Mouse (Mus musculus): Measurements from ENCODE around the gene Spsb3.

Spsb3 gene

DNA sequence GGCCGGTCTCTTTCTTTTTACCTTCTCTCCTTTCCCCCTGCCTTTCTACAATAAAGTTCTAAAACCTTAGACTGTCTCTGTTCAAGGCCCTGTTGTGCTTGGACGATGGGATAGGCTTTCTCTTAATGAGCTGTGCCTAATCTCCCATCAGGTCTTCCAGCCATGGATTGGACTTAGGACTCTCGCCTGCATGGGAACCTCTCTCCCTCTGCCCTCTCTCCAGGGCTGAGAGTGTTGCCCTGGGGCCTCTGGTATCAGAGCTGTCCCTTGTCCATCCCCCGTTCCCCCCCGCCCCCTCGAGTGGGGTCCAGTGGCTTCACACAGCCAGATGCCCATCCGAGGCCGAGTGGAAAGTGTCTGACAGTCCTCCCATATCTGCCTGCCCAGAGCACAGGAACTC, 11.5 kb upstream of the Spsb3 start:
- DNase-seq, result no peak

DNA sequence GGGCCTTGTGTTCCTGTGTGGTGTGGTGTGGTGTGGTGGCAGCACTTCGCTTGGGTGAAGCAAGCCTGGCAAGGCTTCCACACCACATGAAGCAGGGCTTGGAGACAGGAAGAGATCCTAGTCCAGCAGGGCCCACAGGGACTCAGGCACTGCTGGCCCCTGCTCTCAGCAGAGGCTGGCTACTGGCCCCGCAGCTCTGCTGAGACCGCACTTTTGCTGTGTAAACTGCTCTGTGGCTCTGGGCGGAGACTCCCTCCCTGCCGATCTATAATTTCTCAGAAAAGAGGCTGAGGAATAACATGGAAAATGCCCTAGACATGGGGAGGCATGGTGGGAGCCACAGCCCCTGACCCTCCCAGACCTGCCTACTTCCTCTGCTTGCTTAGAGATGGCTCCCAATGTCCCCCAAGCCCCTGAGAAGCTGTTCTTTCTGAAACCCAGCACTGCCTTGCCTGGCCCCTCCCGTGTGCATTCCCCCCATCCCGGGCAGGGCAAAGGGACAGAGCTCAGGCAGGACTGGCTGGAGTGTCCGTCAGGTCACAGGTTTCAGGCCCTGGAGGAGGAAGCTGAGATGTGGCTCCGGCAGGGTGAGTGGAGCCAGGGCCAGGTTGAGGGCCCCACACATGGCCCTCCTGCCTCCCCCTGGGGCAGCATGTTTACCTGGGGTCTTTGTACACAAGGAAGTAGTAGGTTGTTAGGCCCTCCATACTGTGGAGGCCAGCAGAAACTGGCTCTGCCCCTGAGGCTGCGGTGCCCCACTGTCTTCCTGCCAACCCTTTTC, 8.9 kb upstream of the Spsb3 start:
- DNase-seq, result no peak

DNA sequence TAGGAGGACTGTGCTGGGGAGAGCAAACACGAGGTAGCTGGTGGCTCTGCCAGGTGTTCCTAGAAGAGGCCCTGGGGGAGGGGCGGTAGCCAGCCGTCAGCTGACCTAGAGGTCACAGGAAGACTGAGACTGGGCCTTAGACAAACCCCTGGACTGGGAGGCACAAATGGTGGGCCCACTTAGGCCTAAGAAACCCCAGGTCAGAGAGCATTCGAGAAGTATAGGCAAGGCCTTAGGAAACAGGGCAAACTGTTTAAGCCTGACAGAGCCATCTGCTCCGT, 8.4 kb upstream of the Spsb3 start:
- peak; percentile 57 for DNase-seq

DNA sequence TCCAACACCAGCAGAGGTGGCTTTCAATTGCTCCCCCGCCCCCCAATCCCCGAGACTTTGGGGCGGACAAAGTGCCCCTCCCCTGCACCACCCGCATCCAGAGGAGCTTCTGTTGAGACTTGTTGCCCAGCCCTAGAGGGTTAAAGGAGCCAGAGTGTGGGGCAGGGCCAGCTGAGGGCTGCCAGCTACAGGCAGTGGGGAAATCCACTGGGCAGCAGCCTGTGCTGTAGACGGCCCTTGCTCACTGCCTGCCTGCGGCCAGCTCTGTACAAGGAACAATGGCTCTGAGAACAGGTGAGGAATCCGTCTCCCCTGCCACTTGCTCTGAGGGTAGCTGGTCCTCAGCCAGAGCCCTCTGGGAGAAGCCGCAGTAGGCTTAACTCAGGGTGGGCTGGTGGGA, 7.9 kb upstream of the Spsb3 start:
- no peak for DNase-seq

DNA sequence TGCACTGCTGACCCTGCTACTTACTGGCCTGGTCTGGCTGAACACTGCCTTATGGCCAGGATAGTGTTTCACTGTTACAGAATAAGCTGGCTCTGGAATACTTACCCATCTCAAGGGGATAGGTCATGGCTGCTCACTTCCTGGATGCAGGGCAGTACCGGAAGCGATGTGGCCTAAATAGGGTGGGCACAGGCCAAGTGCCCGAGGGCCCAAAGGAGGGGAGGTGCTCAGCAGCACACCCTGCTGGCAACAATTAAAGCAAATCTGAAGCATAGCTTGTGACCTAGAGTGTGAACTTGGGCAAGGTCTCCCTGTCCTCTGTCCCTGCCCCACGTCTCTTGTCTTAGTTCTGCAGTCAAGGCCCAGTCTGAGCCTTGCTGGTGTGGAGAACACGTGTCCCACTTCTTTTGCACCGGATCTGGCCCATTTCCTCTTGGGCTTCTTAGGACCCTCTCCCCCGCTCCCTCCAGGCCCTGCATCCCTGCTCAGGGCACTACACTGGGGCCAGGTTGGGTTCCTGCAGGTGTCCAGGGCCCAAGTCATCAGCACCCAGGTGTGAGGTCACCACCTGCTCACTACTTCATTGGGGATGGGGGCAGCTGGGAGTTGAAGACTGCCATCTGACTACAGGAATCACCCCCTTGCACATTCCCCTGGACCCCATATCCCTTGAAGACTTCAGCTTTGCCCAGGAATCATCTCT, 4.6 kb upstream of the Spsb3 start:
- DNase-seq, result peak; percentile 42

DNA sequence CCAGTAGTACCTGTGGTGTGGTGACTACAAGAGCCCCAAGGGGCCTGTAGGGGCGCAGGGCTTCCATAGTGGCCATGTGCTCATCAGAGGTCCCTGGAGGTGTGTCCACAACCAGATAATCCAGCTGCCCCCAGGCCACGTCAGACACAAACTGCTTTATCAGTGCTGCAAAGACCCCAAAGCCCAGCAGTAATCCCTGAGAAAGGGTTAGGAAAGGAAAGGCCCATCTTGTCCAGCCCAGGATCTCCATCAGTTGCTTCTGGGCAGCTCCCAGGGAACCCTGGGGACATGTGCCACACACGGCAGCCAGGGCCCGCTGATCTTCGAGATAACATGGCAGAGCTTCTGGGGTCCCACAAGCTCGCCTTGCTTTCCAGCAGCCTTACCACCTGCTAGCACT, 2.1 kb upstream of the Spsb3 start:
- no peak for DNase-seq

DNA sequence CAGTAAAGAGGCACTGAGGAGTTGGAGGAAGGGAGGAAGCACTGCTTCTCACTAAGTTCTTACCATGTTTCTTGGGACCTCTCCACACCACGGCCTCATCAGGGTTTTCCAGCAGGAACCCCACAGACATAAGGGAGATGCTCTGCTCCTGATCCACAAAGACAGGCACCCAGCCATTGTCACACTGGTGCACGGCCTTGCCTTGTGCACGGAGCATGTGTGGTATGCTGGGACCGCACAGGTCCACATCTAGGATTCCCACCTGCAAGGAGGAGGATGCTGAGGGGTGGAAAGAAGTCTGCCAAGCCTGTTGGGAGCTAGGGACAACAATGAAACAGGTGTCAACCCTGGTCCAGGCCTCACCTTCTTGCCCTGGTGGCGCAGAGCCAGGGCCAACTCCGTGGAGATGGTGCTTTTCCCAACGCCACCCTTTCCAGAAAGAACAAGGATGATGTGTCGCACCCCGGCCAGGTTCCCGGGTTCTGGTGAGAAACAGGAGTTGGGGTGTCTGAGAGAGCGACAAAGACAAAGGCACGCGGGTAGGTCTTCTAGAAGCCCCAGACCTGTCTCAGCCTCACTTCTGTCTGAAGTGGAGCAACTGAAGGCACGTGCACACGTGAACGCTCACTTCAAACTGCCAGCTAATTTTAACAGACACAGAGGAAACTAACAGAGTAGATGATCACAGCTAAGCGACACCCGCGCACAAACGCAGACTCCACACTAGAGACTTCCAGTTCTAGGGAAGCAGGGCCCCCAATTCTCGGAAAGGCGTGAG, 898 bp upstream of the Spsb3 start:
- DNase-seq, result no peak

DNA sequence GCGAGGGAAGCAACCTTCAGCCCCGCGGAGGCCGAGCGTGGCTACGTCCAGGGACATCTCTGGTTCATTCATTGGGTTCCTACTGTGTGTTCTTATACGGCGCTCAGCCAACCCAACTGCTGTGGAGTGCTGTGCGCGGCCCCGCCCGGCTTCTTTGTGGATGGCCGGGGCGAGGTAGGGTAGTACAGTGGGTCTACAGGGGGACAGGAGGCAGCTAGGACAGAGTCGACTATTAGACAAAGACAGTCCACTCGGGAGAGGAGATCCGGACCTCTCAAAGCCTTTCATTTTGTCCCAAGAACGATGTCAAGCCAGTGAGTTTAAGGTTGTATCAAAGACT, 459 bp downstream of the Spsb3 start:
- no peak for DNase-seq

DNA sequence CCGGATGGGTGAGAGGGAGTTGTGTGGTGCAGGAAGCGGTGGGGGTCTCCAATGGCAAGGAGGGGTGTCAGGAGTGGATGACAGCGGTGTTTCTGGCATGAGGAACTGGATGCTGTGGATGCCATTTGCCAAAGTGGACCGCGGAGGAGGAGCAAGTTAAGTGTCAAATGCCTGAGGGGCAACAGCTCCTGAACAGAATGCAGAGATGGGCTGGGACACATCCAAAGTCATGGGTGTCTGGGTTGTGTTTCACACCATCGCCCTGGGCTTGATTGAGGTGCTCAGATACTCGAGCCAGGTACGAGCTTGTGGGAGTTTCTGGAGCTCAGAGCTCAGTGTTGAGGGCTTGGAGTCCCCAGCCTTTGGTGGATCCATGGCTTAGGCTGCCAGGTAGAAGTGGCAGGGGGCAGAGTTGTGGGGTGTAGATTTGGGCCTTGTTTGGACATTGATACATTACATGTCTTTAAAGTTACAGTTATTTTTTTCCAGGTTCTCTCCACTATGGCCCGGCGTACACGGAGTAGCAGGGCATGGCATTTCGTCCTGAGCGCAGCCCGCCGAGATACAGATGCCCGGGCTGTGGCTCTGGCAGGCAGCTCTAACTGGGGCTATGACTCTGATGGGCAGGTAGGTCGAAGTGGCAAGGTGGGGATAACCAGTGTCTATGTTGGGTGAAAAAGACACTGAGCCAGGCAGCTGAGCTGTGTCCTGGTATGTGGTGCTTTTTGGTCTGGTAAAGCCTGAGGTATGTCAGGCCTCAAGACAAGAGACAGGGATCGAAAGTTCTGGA, 1.0 kb downstream of the Spsb3 start:
- no peak for DNase-seq

DNA sequence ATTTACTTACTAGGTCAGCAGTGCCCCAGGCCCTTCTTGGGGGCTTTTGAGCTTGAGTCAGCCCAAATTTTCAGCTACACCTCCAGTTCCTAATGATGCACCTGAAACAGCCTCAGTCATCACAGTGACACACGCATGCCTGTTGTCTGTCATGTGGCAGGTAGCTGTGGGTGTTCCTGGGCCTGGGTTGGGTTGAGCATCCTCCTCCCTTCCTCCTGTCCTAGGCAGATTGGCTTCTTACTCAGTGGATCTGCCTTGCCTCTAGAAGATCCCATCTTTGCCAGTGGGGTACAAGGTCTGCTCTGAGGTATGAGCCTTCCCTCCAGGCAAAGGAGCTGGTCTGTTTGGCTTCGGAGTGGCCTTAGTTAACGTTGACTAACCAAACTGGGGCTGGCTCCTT, 2.4 kb downstream of the Spsb3 start:
- DNase-seq, result no peak

DNA sequence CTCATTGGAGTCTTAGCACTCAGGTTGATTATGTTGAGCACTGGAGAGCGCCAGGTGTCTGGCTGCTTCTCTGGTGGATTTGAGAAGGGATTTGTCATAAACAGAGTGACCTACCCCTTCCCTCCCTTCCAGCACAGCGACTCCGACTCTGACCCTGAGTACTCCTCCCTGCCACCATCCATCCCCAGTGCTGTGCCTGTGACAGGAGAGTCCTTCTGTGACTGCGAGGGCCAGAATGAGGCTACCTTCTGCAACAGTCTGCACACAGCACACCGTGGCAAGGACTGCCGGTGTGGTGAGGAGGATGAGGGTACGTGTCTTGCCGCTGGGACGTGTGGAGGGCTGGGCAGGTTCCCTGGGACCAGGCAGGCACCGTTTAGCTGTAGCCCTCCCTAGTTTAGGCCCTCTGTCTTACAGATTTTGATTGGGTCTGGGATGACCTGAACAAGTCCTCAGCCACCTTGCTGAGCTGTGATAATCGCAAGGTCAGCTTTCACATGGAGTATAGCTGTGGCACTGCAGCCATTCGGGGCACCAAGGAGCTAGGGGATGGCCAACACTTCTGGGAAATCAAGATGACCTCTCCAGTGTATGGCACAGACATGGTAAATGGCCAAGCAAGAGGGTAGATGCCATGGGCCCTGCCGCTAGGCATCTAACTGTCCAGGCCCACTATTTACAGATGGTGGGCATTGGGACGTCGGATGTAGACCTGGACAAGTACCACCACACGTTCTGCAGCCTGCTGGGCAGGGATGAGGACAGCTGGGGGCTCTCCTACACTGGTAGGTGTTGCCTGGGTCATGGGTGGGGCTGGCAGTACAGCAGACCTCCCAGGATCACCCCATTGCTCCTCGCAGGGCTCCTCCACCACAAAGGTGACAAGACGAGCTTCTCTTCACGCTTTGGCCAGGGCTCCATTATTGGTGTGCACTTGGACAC, 4.0 kb downstream of the Spsb3 start:
- DNase-seq, result no peak

DNA sequence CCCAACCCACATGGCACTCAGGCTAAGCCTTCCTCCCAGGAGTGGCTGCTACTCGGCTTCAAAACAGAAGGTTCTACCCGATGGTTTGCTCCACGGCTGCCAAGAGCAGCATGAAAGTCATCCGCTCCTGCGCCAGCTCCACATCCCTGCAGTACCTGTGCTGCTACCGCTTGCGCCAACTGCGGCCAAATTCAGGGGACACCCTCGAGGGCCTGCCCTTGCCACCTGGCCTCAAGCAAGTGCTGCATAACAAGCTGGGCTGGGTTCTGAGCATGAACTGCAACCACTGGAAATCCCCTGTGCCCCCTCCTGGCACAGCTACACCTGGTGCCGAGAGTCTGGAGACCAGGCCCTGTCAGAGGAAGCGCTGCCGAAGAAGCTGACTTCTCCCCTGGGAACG, 4.9 kb downstream of the Spsb3 start:
- no peak for DNase-seq

DNA sequence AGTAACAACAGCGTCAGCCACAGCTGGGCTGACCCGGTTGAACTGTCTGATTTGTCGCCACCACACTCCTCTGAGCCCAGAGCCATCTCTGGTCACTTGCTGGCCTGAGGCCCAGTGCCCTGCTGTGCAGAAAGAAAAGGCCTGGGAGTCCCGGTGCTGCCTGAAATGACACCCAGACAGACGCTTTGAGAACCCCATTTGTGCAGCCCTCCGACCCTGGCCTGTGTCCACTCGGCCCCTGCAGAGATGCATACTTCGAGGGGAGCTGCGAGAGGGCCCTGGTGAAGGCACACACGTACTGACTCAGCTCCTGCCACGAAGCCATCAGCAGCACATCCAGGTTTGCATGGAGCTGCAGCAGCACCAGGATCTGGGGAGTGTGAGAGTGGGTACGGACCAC, 6.3 kb downstream of the Spsb3 start:
- no peak for DNase-seq

DNA sequence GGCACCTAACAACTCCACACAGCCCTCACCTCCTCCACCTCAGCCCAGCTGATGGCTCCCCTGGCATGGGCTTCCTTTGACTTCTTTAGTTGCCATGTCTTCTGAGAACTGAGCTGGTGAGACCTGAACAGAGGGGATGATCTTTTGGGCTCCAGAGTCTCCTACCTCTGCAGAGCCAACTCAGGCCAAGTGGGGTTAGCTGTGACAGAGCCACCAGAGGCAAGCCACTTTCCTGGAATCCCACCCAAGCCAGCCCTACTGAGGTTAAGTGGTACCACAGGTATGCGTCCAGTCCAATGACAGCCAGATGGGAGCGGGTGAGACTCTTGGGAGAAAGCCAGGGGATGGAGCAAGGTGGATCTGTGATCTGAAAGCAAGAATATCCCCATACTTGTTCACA, 6.8 kb downstream of the Spsb3 start:
- DNase-seq, result no peak

DNA sequence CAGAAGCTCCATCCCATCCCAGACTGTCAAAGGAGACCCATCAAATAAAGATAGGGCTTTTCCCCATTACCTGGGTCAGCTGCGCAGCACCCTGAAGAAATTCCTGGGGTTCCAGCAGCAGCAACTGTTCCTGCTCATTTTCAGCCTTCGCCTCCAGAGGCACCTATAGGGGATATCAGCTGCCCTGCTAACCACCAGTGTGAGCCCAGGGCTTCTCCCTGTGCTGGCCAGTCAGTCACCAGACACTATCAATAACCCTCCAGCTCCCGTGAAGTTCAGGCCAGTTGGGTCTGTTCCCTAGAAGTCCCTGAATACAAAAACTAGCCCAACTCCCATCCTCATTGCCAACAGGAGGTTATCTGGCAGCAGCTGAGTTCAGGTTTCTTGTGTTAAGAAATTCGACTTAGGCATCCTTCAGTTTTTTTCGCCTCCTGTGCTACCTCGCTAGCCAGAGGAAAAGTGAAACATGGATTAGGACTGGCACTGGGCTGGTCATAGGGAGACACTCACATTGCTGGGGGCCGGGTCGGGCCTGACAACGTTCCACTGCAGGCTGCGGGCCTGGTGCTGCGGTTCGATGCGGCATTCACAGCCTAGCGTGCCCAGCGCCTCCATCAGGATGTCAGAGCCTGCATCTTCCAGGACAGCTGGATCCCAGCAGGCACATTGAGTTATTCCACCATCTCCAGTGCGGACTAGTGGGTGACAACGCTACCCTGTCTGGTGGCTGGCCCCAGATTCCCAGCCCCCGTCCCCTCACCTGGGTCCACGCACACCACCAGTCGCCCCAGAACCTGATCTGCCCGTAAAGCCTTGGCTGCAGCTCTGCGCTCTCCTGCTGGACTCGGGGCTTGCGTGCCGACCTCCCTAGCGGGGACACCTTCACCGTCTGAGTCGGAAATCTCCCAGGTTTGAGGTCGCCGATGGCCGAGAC, 7.9 kb downstream of the Spsb3 start:
- no peak for DNase-seq

DNA sequence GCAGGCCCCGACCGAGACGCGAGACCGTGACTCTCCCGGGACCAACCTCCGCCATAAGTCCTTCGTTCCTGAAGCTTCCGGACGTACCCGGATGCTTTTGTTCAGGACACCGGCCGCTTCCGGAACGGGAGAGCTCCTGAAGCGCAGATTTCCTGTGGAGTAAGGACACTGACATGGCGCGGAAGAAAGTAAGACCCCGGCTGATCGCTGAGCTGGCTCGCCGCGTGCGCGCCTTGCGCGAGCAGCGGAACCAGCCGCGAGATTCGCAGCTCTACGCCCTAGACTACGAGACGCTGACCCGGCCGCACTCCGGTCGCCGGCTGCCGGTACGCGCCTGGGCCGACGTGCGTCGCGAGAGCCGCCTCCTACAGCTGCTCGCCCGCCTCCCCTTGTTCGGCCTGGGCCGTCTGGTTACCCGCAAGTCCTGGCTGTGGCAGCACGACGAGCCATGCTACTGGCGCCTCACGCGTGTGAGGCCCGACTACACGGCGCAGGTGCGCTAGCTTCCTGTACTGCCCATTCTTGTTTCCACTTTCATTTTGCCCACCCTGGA, 8.6 kb downstream of the Spsb3 start, which contains the start of the genes Eme2 and Mrps34:
Gene Eme2 (minus strand): TSS at position 93 of the 553 bp plus-strand sequence.
Gene Mrps34 (plus strand): TSS at position 122 of the 553 bp plus-strand sequence.
- peak; percentile 75 for DNase-seq

DNA sequence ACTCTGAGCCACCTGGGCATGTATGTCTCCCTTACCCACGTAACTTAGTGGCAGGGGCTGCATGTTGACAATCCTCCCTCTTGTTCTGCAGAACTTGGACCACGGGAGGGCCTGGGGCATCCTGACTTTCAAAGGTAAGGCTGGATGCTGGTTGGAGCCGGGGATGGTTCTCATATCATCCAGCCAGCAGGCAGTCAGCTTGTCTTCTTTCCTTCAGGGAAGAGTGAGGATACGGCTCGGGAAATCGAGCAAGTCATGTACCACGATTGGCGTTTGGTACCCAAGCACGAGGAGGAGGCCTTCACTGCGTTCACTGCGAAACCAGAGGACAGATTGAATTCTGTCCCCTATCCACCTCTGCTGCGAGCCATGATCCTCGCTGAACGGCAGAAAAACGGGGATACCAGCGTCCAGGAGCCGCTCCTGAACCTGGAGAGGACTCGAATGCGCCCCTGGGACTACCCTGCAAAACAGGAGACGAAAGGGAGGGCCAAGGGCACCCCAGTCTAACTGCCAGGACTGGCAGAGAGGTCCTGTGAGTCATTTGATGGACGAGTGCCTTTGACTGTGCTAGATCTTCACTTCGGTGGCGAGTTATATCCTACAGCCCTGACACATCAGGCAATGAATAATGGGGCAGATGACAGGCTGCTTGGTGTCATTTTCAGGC, 9.3 kb downstream of the Spsb3 start:
- no peak for DNase-seq

DNA sequence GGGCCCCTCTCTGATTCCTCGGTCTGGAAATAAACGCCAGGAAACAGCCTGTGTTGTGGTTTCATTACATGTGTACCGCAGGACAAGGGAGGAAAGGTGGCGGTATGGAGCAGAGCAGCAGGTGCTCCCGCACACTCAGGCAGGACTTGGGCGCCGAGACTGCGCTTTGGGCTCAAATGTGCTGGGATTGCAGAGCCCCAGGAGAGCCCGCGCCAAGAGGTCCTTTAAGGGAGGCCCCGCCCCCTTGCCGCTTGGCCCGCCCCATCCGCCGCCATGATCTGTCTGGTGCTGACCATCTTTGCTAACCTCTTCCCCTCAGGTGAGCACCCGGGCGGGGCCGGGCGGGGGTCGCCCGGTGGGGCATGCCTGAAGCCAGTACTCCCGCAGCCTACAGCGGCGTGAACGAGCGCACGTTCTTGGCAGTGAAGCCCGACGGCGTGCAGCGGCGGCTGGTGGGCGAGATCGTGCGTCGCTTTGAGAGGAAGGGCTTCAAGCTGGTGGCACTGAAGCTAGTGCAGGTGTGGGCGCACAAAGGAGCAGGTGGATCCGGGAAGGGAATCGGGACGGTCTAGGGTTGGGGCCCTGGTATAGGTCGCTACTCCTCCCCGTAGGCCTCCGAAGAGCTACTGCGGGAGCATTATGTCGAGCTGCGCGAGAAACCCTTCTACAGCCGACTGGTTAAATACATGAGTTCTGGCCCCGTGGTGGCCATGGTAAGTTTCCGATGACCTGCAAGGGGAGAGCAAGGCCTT, 10.0 kb downstream of the Spsb3 start, which contains the start of gene Nme3:
Gene Nme3 (plus strand): TSS at position 260 of the 752 bp plus-strand sequence.
- DNase-seq, result peak; percentile 74

DNA sequence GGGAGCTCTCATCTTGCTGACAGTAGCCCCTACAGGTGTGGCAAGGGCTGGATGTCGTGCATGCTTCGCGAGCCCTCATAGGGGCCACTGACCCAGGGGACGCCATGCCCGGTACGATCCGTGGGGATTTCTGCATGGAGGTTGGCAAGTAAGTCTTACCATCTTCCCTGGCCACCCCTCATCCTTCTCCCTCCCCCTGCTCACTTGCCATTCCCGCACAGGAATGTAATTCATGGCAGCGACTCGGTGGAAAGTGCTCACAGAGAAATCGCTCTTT, 10.5 kb downstream of the Spsb3 start:
- DNase-seq, result no peak

All from thymus, postnatal 25 days (tissue).